Mouse (Mus musculus): ENCODE results near the gene Elfn1. TPM values are rescaled to one million over a fixed set of nuclear protein-coding genes. Genes with fewer than 3 reads are reported as not detected.

Elfn1 gene
- polyA plus RNA-seq (2012; rRNA removed) = 0.11 and 0.34 TPM in 2 replicates

DNA sequence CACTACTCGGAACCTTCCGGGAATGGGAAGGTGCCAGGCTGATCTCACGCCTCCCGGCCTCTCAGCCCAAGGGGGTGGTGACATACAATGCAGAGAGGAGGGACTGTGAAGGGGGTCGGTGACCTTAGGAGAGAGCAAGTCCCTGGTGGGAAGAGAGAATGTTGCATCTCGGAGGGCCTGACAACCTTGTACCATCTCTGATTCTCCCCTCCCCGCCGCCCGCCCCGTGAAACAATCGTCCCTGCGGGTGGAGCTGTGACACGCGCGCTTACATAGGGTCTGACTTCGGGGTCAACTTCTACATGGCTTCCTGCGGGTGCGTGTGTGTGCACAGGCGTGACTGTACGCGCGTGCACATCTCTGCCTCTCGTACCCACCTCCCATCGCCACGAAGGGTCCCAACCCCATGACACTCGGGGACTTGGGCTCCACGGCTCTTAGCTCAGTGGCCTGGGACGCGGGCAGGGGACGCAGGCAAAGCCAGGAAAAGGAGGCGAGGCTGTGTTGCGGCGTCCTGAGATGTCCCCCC is at the start of gene Elfn1:
TSS of gene Elfn1 (plus strand) at position 230 of the 529 bp plus-strand sequence.
- Histone ChIP-seq H3K27ac (ENCODE audit: insufficient read depth, low read depth, low read length) (no peak within 1 kb of the TSS), H3K27me3 (ENCODE audit: control insufficient read depth, insufficient read depth, low read length) (peaks cover 72% of the 10 kb centered on the region), H3K4me1 (ENCODE audit: control insufficient read depth, insufficient read depth, insufficient read length, low read length) (peaks cover 6% of the 10 kb centered on the region), H3K4me3 (ENCODE audit: low read depth, low read length) (peak within 1 kb of the TSS; percentile 52), H3K36me3 (ENCODE audit: control insufficient read depth, insufficient read depth, low read length) (no peaks in the 10 kb centered on the region)
- WGBS = under 1% methylated on average over 33 of the region's 33 CpGs
- TF ChIP-seq CTCF (IDR thresholded peaks at IDR 0.05; ENCODE audit: extremely low read depth, insufficient read length, insufficient replicate concordance, low read depth, low read length) = no peak
- no peak for TF ChIP-seq POLR2A (IDR thresholded peaks at IDR 0.05; ENCODE audit: low read depth, low read length)

- no peak for TF ChIP-seq CTCF (IDR thresholded peaks at IDR 0.05; ENCODE audit: extremely low read depth, insufficient read length, insufficient replicate concordance, low read depth, low read length)
- TF ChIP-seq POLR2A (IDR thresholded peaks at IDR 0.05; ENCODE audit: low read depth, low read length) = no peak
- WGBS = 61% methylated on average over 15 of the region's 15 CpGs
- H3K4me1 ChIP-seq (ENCODE audit: control insufficient read depth, insufficient read depth, insufficient read length, low read length) = no peaks in the 10 kb centered on the region
- H3K27me3 ChIP-seq (ENCODE audit: control insufficient read depth, insufficient read depth, low read length) = no peaks in the 10 kb centered on the region
- no peaks in the 10 kb centered on the region for H3K36me3 ChIP-seq (ENCODE audit: control insufficient read depth, insufficient read depth, low read length)
- no peak overlapping the region for H3K4me3 ChIP-seq (ENCODE audit: low read depth, low read length)
- H3K27ac ChIP-seq (ENCODE audit: insufficient read depth, low read depth, low read length) = no peak overlapping the region
Observed at GRCm38 (mm10) chr5:139860328-139861104, 47.2 kb upstream of the Elfn1 start.

- TF ChIP-seq CTCF (IDR thresholded peaks at IDR 0.05; ENCODE audit: extremely low read depth, insufficient read length, insufficient replicate concordance, low read depth, low read length) (no peak), POLR2A (IDR thresholded peaks at IDR 0.05; ENCODE audit: low read depth, low read length) (no peak)
- 11% methylated on average over 4 of the region's 4 CpGs for WGBS
- H3K36me3 ChIP-seq (ENCODE audit: control insufficient read depth, insufficient read depth, low read length) = no peaks in the 10 kb centered on the region
Observed at GRCm38 (mm10) chr5:139862759-139863158, 45.0 kb upstream of the Elfn1 start.

GRCm38 (mm10) chr5:139870886-139871285 is 36.9 kb upstream of the Elfn1 start:
- TF ChIP-seq CTCF (IDR thresholded peaks at IDR 0.05; ENCODE audit: extremely low read depth, insufficient read length, insufficient replicate concordance, low read depth, low read length) = no peak
- Histone ChIP-seq H3K27me3 (ENCODE audit: control insufficient read depth, insufficient read depth, low read length) (no peaks in the 10 kb centered on the region; the same call in 1 of the 2 replicates), H3K4me3 (ENCODE audit: low read depth, low read length) (no peak overlapping the region), H3K4me1 (ENCODE audit: control insufficient read depth, insufficient read depth, insufficient read length, low read length) (no peaks in the 10 kb centered on the region), H3K36me3 (ENCODE audit: control insufficient read depth, insufficient read depth, low read length) (no peaks in the 10 kb centered on the region), H3K27ac (ENCODE audit: insufficient read depth, low read depth, low read length) (no peak overlapping the region)
- WGBS = 23% methylated on average over 4 of the region's 4 CpGs

More at GRCm38 (mm10) chr5:139862759-139863158, 45.0 kb upstream of the Elfn1 start:
- H3K27me3 ChIP-seq (ENCODE audit: control insufficient read depth, insufficient read depth, low read length) = no peaks in the 10 kb centered on the region
- H3K27ac ChIP-seq (ENCODE audit: insufficient read depth, low read depth, low read length) = no peak overlapping the region
- H3K4me3 ChIP-seq (ENCODE audit: low read depth, low read length) = no peak overlapping the region
- H3K4me1 ChIP-seq (ENCODE audit: control insufficient read depth, insufficient read depth, insufficient read length, low read length) = no peaks in the 10 kb centered on the region

DNA sequence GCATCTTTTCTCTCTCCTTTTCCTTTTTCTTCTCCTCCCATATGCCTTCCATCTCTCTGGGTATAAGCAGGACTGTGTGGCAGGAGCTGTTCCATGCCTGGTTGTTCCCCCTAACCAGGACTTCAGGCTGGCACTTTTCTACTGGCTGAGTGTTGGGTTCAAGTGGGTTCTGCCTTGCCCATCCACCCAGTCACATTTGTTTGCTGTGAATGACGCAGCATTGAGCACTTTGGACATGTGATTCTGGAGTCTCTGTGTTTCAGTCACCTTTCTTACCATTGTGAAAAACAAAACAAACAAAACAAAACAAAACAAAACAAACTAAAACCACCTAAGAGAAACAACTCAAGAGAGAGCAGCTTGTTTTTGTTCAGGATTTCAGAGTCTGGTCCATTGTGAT is 36.2 kb upstream of the Elfn1 start:
- TF ChIP-seq CTCF (IDR thresholded peaks at IDR 0.05; ENCODE audit: extremely low read depth, insufficient read length, insufficient replicate concordance, low read depth, low read length) (no peak), POLR2A (IDR thresholded peaks at IDR 0.05; ENCODE audit: low read depth, low read length) (no peak)
- Histone ChIP-seq H3K27me3 (ENCODE audit: control insufficient read depth, insufficient read depth, low read length) (no peaks in the 10 kb centered on the region; the same call in 1 of the 2 replicates), H3K27ac (ENCODE audit: insufficient read depth, low read depth, low read length) (no peak overlapping the region), H3K4me1 (ENCODE audit: control insufficient read depth, insufficient read depth, insufficient read length, low read length) (no peaks in the 10 kb centered on the region), H3K36me3 (ENCODE audit: control insufficient read depth, insufficient read depth, low read length) (no peaks in the 10 kb centered on the region), H3K4me3 (ENCODE audit: low read depth, low read length) (no peak overlapping the region)
- 83% methylated on average over 1 of the region's 1 CpGs for WGBS

DNA sequence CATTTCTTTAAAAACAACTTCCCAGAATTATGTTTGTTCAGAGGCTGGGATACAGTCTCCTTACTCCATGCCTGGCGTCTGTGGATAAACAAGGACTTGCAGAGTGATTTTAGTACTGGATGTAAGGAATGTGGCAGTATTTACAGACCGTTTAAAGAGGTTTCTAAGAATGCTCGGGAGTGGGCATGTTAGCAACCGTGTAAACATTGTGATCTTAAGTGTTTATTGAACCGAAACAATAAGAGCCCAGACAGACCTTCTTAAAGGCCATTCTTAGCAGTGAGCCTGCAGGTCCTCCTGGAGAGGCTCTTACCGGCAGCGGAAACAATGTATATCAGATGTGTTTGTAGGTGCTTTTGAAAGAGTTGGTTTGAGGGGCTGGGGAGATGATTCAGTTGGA is 30.2 kb upstream of the Elfn1 start:
- Histone ChIP-seq H3K4me1 (ENCODE audit: control insufficient read depth, insufficient read depth, insufficient read length, low read length) (no peaks in the 10 kb centered on the region), H3K27me3 (ENCODE audit: control insufficient read depth, insufficient read depth, low read length) (no peaks in the 10 kb centered on the region), H3K36me3 (ENCODE audit: control insufficient read depth, insufficient read depth, low read length) (no peaks in the 10 kb centered on the region), H3K4me3 (ENCODE audit: low read depth, low read length) (no peak overlapping the region), H3K27ac (ENCODE audit: insufficient read depth, low read depth, low read length) (no peak overlapping the region)
- 37% methylated on average over 7 of the region's 7 CpGs for WGBS
- TF ChIP-seq CTCF (IDR thresholded peaks at IDR 0.05; ENCODE audit: extremely low read depth, insufficient read length, insufficient replicate concordance, low read depth, low read length) = no peak
- no peak for TF ChIP-seq POLR2A (IDR thresholded peaks at IDR 0.05; ENCODE audit: low read depth, low read length)

DNA sequence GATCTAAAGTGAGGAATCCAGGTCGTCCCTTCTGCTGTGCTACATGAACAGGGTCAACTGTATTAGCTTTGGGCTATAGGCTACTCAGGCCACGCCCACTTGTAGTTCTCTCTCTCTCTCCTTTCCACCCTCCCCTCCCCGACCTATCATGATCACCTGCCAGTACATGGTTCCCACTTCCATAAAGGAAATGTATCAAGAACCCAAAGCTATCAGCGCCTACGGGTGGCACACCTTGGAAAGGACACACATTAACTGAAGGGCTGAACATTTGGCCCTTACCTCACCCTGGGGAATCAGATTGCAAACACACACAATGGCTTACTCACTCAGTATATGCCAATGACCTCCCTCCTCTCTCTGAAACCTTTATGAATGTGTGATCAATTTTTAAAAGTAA is 28.0 kb upstream of the Elfn1 start:
- Histone ChIP-seq H3K27me3 (ENCODE audit: control insufficient read depth, insufficient read depth, low read length) (no peaks in the 10 kb centered on the region), H3K36me3 (ENCODE audit: control insufficient read depth, insufficient read depth, low read length) (no peaks in the 10 kb centered on the region), H3K4me3 (ENCODE audit: low read depth, low read length) (no peak overlapping the region), H3K27ac (ENCODE audit: insufficient read depth, low read depth, low read length) (no peak overlapping the region), H3K4me1 (ENCODE audit: control insufficient read depth, insufficient read depth, insufficient read length, low read length) (no peaks in the 10 kb centered on the region)
- TF ChIP-seq CTCF (IDR thresholded peaks at IDR 0.05; ENCODE audit: extremely low read depth, insufficient read length, insufficient replicate concordance, low read depth, low read length) = no peak
- TF ChIP-seq POLR2A (IDR thresholded peaks at IDR 0.05; ENCODE audit: low read depth, low read length) = no peak
- WGBS = 52% methylated on average over 5 of the region's 5 CpGs

Data from small intestine, adult 2 months (tissue).